Mouse (Mus musculus): ENCODE measurements at regions not wholly inside any gene's neighbourhood (a gene's known extent, or its start where the extent isn't known, plus 50 kb on each side); places are given as distances from the start of the nearest gene placed in this dataset.

GRCm38 (mm10) chr12:99116491-99116890 lies 196.1 kb downstream of the Ttc8 start:
- TF ChIP-seq POLR2A (IDR thresholded peaks at IDR 0.05; ENCODE audit: control insufficient read depth, low read depth, low read length), result no peak
- no peak for TF ChIP-seq CTCF (IDR thresholded peaks at IDR 0.05; ENCODE audit: control insufficient read depth, insufficient read depth, insufficient replicate concordance, low read depth, low read length)
